Mouse (Mus musculus) activated CD4-positive, CD25-positive, alpha-beta regulatory T cell, adult 9 weeks (primary cell): ENCODE measurements around the gene Cdkn1c. TPM values are rescaled to one million over a fixed set of nuclear protein-coding genes. Genes with fewer than 3 reads are reported as not detected.

Experiments
- polyA plus RNA-seq: library from polyadenylated mRNA; unstranded; fragments of 100-300 nt; shearing (Covaris generic); gene quantifications from one replicate; pipeline ENCODE4 v1.2.1, GENCODE M21; 2017

Gene Cdkn1c
- polyA plus RNA-seq: 0.57 TPM

DNA sequence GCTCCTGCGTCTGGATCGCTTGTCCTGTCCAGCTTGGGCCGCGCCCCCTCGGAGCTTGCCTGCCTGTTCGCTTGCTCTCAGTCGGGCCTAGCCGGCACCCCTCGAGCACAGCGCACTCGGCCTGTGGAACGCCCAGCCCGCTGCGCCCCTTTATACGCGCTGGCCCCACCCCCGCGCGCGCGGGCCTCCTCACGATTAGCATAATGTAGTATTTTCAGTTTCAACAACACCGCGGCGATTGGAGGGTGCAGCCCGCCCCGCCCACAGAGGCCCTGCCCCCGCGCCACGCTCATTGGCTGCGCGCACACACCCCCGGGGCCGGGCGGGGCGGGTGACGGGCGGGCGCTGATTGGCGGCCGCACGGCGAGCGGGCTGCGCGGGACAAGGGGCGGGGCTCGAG is at the start of gene Cdkn1c:
Gene Cdkn1c, minus strand, starts transcription at position 177 of the 400 bp plus-strand sequence.

DNA sequence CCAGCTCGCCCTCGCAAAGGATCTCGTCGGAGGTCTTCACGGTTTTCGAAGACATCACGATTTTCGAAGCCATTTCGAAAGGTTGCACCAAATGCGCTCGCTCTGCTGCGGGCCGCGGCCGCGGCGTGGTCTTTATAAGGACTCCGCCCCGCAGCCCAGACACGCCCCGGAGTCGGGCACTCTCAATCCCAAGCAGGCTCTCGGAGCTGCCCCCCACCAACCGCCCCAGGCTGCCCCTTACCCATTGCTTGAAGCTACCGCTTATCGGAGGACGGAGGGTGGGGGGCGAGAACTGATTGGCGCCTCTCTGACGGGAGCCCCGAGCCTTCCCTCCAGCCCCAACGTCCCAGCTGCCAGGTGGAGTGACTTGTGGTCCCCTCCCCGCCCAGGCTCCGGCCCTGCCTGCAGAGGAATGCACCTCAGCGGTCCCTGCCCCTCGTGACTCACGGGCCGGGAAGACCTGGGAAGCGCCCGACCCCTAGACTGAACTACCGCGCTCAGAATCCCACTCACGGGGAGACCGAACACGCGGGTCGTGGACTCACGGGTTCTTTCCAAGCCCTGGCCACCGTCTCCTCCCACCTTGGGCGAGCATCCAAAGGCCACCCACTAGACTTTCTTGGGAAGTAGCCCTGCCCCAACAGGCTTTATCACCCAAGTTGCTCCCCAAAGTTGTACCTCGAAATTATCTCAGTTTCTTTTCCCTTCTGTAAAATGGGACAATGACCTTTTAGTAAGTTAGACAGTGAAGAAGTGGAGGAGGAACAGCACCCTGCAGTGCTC is 41.8 kb upstream of the Cdkn1c start, which contains the start of gene Phlda2:
Gene Phlda2, minus strand, starts transcription at position 733 of the 783 bp plus-strand sequence.

DNA sequence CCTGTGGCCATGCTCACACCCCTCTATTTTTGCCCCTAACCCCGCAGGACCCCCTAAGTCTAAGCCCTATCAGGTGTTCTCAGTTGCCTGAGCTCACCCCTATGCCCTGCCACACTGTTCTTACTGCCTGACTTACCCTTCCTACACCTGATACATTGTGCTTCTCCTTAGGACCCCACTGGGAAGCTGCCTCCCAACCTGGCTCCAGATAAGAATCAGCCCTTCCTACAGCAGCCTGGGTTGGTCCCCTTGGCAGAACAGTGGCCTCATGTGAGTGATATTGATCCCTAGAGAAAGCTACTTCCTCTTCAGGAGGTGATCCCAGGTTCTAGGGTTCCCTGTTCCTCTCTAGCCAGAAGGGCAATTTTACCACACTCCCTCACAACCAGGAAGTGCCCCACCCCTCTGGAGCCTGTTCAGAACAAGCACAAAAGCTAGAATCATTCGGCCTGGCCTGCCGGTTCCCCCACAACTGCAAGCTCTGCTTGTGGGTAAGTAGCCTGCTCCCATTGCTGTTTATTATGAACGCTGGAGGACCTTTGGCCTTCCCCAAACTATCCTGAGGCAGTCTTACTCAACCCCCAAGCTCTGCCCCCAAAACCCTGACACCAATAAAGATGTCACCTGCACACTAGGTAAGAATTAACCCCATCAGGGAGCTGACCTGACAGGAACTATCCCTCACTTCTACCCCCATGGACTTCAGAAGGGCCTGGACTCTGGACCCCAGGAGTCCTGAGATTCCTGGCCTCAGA is 12.7 kb upstream of the Cdkn1c start, which contains the start of gene Slc22a18:
Gene Slc22a18, plus strand, starts transcription at position 390 of the 755 bp plus-strand sequence.

Other genes starting within 250 kb of the Cdkn1c start
- gene Slc22a18, start 12.7 kb upstream of the Cdkn1c start, polyA plus RNA-seq: 0.27 TPM
- gene Phlda2, start 42.1 kb upstream of the Cdkn1c start, polyA plus RNA-seq: not detected
- gene Nap1l4, start 88.1 kb upstream of the Cdkn1c start, polyA plus RNA-seq: 302 TPM
- 40.0 TPM for gene Cars, start 139.0 kb upstream of the Cdkn1c start, polyA plus RNA-seq
- 28.8 TPM for gene Tnfrsf26, start 167.7 kb upstream of the Cdkn1c start, polyA plus RNA-seq
- gene Tnfrsf22, start 188.6 kb upstream of the Cdkn1c start, polyA plus RNA-seq: 31.4 TPM
- 5.0 TPM for gene Tnfrsf23, start 224.8 kb upstream of the Cdkn1c start, polyA plus RNA-seq